Mouse (Mus musculus) ovary, adult 18-20 months (tissue): ENCODE data around the gene Gm8909.
"Not testable (repeated sequence)": the region's sequence is repeated elsewhere in the genome, so short reads cannot be mapped to it uniquely, and the experiment has no call there.

Experiments
- DNase-seq: peaks from one replicate; pipeline ENCODE4 v3.0.0; 2022; ENCODE audit warnings: low spot score, mixed read lengths

Gene Gm8909

GRCm38 (mm10) chr17:36161129-36162051, 6.9 kb downstream of the Gm8909 start:
- DNase-seq, result no peak

DNA sequence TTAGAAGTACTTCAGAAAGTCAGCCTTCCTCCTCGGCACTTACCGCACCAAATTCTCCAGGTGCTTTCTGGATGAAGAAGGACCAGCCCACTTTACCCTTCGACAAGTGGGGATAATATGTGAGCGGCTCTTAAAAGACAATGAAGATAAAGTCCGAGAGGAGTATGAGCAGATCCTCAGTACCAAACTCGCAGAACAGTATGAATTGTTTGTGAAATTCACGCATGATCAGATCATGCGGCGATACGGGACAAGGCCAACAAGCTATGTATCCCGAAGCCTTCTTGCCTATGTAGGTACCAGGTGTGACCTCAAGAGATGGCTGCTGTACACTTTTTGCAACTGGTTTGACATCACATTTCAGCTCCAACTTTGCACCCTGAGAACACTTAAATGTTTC, 10.1 kb downstream of the Gm8909 start:
- DNase-seq, result not testable (repeated sequence)

GRCm38 (mm10) chr17:36157782-36158181, 10.6 kb downstream of the Gm8909 start:
- DNase-seq, result not testable (repeated sequence)

DNA sequence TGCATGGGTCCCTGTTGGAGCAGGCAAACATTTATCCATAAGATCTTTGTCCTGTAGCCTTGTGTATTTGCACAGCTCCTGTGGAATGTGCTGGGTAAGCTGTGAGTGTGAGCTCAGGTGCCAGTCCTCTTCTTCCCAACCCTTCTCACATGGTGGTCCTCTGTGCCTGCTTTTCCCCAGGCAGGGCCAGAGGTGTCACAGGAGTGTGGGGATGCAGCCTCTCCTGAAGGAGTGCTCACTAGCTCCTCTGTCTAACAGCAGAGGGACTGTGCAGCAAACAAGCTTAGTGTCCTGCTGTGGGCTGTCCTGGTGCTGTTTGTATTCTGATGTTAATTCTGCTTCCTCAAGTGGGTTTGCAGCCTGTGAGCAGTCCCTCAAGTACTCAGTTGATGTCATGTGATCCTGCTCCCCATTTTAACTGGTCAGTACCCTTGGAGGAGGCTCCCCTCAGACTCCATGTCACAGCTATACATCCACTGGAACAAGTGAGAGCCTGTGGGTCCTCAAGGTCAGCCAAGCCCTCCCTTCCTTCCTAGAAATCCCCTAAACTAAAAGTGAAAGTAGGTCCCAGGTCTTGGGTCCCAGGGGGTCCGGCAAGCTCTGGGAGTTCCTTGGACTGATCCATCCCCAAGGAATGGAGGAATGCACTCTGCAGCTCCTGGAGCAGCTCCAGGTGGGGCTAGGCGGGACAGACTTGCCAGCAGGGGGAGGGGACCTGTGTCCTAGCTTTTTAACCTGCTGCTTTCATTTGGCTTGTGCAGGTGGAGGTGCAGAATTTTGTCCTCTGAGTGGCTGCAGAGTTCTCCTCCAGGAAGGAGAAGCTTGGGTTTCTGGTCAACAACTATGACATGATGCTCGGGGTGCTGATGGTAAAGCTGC, 13.8 kb downstream of the Gm8909 start:
- DNase-seq, result no peak

DNA sequence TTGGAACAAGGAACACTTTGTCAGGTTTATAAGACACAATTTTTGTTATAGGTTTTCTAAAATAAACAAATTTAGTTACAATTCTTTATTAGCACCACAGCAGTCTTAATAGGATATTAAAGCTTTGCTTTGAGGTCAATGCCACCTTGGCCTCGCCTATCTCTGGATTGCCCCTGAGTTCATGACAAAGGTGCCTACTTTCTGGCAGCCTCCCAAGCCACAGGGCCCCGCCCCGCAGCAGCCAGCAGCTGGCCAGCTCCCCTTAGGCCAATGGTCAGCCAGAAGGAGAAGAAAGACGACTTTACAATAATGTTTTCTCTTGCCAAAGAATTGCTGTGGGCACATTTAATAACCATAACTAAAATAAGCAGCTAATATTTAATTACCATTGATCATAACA, 17.1 kb downstream of the Gm8909 start:
- DNase-seq, result not testable (repeated sequence)

DNA sequence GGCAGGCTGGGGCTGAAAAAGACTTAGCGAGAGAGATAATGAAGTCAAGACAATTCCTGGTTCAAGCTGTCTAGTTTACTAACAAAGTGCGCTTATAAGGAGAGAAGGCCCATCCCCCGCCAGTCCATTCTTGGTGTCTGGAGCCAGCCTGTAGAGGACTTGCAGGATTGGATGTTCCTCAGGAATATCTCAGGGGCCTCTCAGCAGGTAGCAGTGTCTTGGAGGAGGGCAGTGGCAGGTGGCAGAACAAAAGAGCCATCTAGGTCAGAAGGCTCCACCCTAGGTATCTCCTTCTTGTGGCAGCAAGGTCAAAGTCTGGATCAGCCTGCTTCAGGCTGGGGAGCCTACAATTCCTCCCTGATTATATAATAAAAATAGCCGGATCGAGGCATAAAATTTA, 19.9 kb downstream of the Gm8909 start:
- not testable (repeated sequence) for DNase-seq

DNA sequence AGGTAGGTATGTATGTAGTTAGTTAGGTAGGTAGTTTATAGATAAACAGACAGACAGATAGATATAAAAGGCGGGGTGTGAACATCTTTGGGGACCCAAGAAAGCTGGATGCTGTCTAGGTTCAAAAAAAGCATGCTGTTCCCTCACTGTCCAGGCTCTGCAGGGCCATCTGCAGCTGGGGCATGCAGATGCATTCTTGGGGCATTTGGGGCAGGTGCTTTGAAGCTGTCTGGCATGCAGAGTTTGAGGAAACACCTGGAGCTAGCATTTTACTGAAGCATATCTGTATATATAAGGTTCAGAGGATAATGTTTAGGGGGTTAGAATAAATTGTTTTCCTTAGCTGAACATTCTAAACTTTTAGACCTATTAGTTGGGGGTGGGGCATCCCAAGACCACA, 21.4 kb downstream of the Gm8909 start:
- DNase-seq, result not testable (repeated sequence)

GRCm38 (mm10) chr17:36145861-36146156, 22.5 kb downstream of the Gm8909 start:
- DNase-seq, result not testable (repeated sequence)

DNA sequence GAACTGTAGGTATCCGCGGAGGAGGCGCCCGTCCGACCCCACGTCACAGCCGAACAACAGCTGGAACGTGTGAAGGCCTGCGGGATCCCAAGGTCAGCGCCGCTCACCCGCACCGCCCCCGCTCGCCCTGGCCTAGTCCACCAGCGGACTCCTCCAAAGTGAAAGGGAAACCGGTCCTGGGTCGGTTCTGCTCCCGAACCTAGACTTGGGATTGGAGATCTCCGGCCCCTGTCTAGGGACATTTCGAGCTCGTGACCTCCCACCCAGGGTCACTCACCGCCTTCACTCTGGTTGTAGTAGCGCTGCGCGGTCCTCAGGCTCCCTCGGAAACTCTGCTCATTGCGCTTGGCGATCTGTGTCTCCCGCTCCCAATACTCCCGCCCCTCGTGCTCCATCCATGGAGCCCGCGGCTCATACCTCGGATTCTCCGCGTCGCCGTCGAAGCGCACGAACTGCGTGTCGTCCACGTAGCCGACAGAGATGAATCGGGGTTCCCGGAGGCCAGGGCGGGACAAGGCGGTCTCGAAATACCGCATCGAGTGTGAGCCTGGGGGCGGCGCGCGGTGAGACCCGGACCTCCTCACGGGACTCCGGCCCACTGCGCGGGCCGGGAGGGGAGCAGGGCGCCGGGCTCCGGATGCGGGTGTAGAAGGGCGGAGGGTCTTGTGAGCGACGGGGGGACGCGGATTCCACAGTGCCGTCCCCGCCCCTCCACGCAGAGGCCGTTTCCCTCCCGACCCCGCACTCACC, 23.1 kb downstream of the Gm8909 start:
- no peak for DNase-seq

- DNase-seq, result not testable (repeated sequence)
Observed at GRCm38 (mm10) chr17:36136299-36136848, 32.0 kb downstream of the Gm8909 start.

DNA sequence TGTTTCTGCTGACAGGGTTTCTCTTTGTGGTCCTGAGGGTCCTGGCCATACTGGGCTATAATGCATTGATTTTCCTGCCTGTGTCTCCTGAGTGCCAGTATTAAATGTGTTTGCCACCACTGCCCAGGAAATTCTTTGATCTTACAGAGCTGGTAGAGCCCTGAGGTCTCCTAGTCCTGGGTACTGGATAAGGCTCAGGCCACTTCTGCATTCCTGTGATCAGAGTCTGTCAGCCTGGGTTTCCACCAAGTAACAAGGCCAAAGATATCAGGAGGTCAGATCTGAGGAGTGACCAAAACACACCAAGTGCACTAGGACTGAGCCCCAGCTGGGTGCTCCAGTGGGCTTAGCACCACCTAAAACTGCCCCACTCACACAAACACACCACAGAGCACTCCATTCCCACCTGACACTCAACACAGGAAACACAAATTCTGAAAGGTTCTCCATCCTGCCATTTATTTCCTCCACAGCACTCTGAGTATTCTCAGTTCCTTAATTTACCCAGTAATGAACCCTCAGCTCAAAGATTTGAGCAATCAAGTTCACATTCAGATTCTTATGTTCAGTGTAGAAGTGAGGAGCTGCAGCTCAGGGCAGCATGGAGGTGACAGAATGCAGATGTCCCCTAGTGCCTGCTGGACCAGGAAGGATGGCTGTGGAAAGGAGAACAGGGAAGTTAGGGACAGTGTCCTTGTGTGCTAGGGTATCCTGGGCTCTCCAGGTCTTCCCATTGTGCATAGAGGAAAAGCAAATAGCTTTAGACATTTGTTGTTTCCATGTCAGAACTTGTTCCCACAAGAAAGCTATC, 32.7 kb downstream of the Gm8909 start:
- not testable (repeated sequence) for DNase-seq

DNA sequence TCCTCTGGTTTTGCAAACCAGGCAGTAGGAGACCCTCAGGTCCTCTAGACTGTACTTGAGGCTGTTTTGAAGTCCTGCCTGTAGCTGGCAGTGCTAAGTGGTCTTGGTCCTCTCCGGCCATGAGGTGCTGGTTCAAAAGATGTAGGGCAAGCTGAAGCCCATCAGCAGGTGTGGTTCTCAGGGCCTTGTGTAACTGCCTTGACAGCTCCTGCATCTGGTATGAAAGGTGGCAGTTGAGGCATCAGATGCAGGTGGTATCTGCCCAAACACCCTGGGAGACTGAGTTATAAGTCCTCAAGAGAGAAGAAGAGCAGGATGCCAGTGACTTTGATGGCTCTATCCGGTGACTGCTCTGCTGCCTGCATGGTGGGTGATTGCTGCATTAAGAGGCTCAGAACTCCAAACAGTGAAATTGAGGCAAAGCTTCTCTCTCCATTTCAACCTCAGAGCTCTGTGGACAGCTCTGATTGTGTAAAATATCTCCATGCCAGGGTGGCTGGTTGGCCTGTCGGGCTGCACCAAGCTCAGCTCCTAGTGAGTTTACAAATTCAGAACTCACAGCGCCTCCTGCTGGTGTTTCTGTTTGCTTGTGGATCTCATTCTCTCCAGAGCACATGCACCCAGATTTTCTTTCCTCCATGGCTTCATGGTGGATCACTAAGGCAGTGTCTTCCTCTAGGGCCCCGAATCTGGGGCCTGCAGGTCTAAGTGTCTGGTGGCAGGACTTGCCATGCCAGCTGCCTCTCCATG, 36.6 kb downstream of the Gm8909 start:
- DNase-seq, result no peak

GRCm38 (mm10) chr17:36128968-36129817, 39.1 kb downstream of the Gm8909 start, which contains the start of gene Gm7030:
Gene Gm7030 (minus strand): TSS chr17:36129425.
- DNase-seq, result not testable (repeated sequence)

GRCm38 (mm10) chr17:36128525-36128924, 39.8 kb downstream of the Gm8909 start:
- not testable (repeated sequence) for DNase-seq

DNA sequence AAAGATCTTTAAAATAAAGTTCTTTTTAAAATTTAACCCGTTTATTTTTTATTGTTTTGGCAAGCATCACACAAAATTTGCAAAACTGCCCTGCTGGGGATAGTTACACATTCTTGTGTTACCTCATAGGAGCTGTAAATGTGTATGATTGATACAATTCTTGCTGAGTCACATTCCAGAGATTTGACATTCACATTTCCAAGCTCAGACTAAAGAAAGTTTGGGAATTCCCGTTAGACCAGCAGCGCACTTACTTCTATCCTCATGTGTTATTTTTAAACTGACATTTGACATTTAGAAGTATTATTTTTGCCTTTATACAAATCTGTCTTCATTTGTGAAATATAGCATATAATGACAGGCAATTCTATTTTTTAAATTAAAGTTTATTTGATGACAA, 44.2 kb downstream of the Gm8909 start:
- DNase-seq, result not testable (repeated sequence)

GRCm38 (mm10) chr17:36121352-36122020, 46.9 kb downstream of the Gm8909 start, which contains the start of gene Gm19684:
Gene Gm19684 (plus strand): TSS chr17:36121678.
- DNase-seq, result peak; percentile 45

DNA sequence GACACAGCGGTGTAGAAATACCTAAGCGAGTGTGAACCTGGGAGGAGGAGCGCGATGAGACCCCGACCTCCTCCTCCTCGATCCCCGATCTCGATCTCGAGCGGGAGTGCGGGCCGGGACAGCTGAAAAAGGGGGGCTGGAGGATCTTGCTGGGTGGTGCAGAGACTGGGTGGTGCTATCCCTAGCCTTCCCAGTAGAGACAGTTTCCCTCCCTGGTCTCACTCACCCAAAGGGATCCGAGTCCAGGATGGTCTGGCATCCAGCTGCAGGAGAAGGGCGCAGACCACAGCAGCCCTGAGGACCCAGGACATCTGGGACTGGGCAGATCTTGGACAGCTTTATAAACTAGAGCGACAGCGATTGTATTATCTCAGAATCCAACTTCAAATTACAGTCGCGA, 47.5 kb downstream of the Gm8909 start:
- not testable (repeated sequence) for DNase-seq

DNA sequence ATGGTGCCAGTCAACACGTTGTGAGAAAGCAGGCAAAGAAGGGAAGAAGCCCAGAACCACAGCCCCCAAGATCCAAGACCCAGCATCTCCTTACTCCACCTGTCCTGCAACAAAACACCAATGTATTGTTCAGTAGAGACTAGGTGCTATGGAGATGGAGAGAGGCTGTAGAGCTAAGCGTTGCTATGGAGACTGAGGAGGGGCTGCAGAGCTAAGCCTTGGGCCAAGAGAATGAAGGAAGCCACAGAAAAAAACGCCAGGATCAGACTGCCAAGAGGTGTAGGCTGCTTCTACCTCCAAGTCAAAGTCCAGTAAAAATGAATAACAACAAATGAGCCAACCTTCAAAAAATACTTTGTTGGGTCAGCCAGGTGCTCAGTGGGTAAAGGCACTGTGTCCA, 51.8 kb downstream of the Gm8909 start:
- DNase-seq, result not testable (repeated sequence)
